Mouse (Mus musculus) hindbrain, embryonic 10.5 days (tissue): ENCODE data around the gene Rpa2. TPM values are rescaled to one million over a fixed set of nuclear protein-coding genes. Genes with fewer than 3 reads are reported as not detected.
A peak's percentile ranks its signal among the peaks of the same experiment; 100 is the strongest.
"Not testable (repeated sequence)": the region's sequence is repeated elsewhere in the genome, so short reads cannot be mapped to it uniquely, and the experiment has no call there.

Source experiments
- DNase-seq: peaks from one replicate; pipeline ENCODE4 v3.0.0-alpha.2; 2017; ENCODE audit warnings: low spot score
- H3K27ac ChIP-seq: fragments of 300-500 bp; sonication (generic); 2 replicates; pipeline ENCODE4 v1.5.1; 2016; ENCODE audit warnings: mild to moderate bottlenecking, moderate library complexity
- H3K27me3 ChIP-seq: fragments of 300-500 bp; sonication (generic); 2 replicates; pipeline ENCODE4 v1.6.1; 2016; ENCODE audit warnings: mild to moderate bottlenecking; ENCODE audit not compliant: poor library complexity, insufficient read depth, severe bottlenecking
- H3K36me3 ChIP-seq: fragments of 300-500 bp; sonication (generic); 2 replicates; pipeline ENCODE4 v1.6.1; 2016; ENCODE audit warnings: mild to moderate bottlenecking, moderate library complexity
- H3K4me1 ChIP-seq: fragments of 300-500 bp; sonication (generic); replicated peaks from 2 replicates; pipeline ENCODE4 v1.6.1; 2016; ENCODE audit warnings: mild to moderate bottlenecking
- H3K4me3 ChIP-seq: fragments of 300-500 bp; sonication (generic); 2 replicates; pipeline ENCODE4 v1.5.1; 2016; ENCODE audit warnings: mild to moderate bottlenecking, moderate library complexity
- H3K9me3 ChIP-seq: fragments of 300-500 bp; sonication (generic); 2 replicates; pipeline ENCODE4 v1.6.1; 2016; ENCODE audit warnings: mild to moderate bottlenecking, moderate library complexity
- WGBS: fragments of 180-500 bp; shearing (Covaris S2); methylation state at CpG from one replicate; pipeline ENCODE4 v1.1.7; 2016; 5-methylcytosine and 5-hydroxymethylcytosine counted together
- polyA plus RNA-seq: library from polyadenylated mRNA; unstranded; fragments of >200 nt; fragmentation: Nextera tagmentation; extraction: Ambion mirVana; gene quantifications from 2 replicates; pipeline ENCODE4 v1.2.1, GENCODE M21; 2016

Gene Rpa2
- polyA plus RNA-seq, 1 experiment from 2014 or later = 147 TPM

GRCm38 (mm10) chr4:132778562-132779201 lies 10.6 kb downstream of the Rpa2 start:
- DNase-seq = no peak
- no peaks in the 10 kb centered on the region for H3K4me1 ChIP-seq
- H3K9me3 ChIP-seq = no peaks in the 10 kb centered on the region
- H3K27me3 ChIP-seq = no peaks in the 10 kb centered on the region
- H3K4me3 ChIP-seq = no peak overlapping the region
- peaks cover 71% of the 10 kb centered on the region for H3K36me3 ChIP-seq
- WGBS = 97% methylated on average over 6 of the region's 6 CpGs
- H3K27ac ChIP-seq = no peak overlapping the region

- H3K27ac ChIP-seq = no peak overlapping the region
- no peak for DNase-seq
- 0 out of 2 replicates have a peak, but pooled peaks cover 2% of the 10 kb centered on the region for H3K4me1 ChIP-seq
- H3K27me3 ChIP-seq = no peaks in the 10 kb centered on the region
- H3K4me3 ChIP-seq = no peak overlapping the region
- WGBS = 93% methylated on average over 4 of the region's 4 CpGs
- no peaks in the 10 kb centered on the region for H3K9me3 ChIP-seq
- H3K36me3 ChIP-seq = peaks cover 55% of the 10 kb centered on the region
Observed at GRCm38 (mm10) chr4:132780288-132780687, 12.2 kb downstream of the Rpa2 start.

- Histone ChIP-seq H3K9me3 (no peaks in the 10 kb centered on the region), H3K36me3 (peaks cover 20% of the 10 kb centered on the region), H3K27ac (no peak overlapping the region), H3K4me3 (no peak overlapping the region), H3K27me3 (no peaks in the 10 kb centered on the region), H3K4me1 (0 out of 2 replicates have a peak, but pooled peaks cover 3% of the 10 kb centered on the region)
- WGBS = 96% methylated on average over 2 of the region's 2 CpGs
- no peak for DNase-seq
Observed at GRCm38 (mm10) chr4:132783732-132784131, 15.6 kb downstream of the Rpa2 start.

- Histone ChIP-seq H3K9me3 (no peaks in the 10 kb centered on the region), H3K36me3 (peaks cover 5% of the 10 kb centered on the region; the same call in 1 of the 2 replicates), H3K4me3 (no peak overlapping the region), H3K4me1 (0 out of 2 replicates have a peak, but pooled peaks cover 3% of the 10 kb centered on the region), H3K27me3 (no peaks in the 10 kb centered on the region), H3K27ac (no peak overlapping the region)
- WGBS = 93% methylated on average over 13 of the region's 13 CpGs
- DNase-seq = no peak
Observed at GRCm38 (mm10) chr4:132785228-132785627, 17.1 kb downstream of the Rpa2 start.

- DNase-seq = no peak
- H3K9me3 ChIP-seq = no peaks in the 10 kb centered on the region
- WGBS = 91% methylated on average over 8 of the region's 8 CpGs
Observed at GRCm38 (mm10) chr4:132789731-132790130, 21.6 kb downstream of the Rpa2 start.

GRCm38 (mm10) chr4:132793322-132794004 lies 25.3 kb downstream of the Rpa2 start:
- 88% methylated on average over 9 of the region's 9 CpGs for WGBS
- H3K4me3 ChIP-seq, H3K36me3 ChIP-seq, H3K9me3 ChIP-seq, H3K27ac ChIP-seq, DNase-seq: not testable (repeated sequence)
- Histone ChIP-seq H3K4me1 (peaks cover 25% of the 10 kb centered on the region), H3K27me3 (peaks cover 36% of the 10 kb centered on the region)

More at GRCm38 (mm10) chr4:132789731-132790130, 21.6 kb downstream of the Rpa2 start:
- no peak overlapping the region for H3K4me3 ChIP-seq
- H3K36me3 ChIP-seq = no peaks in the 10 kb centered on the region
- H3K27me3 ChIP-seq = peaks cover 7% of the 10 kb centered on the region
- no peak overlapping the region for H3K27ac ChIP-seq
- peaks cover 14% of the 10 kb centered on the region for H3K4me1 ChIP-seq

GRCm38 (mm10) chr4:132794028-132794427 lies 25.9 kb downstream of the Rpa2 start:
- 62% methylated on average over 9 of the region's 9 CpGs for WGBS
- no peak overlapping the region for H3K4me3 ChIP-seq

GRCm38 (mm10) chr4:132794760-132795159 lies 26.6 kb downstream of the Rpa2 start:
- 71% methylated on average over 8 of the region's 8 CpGs for WGBS
- Histone ChIP-seq H3K27me3 (peaks cover 36% of the 10 kb centered on the region), H3K4me3 (no peak overlapping the region), H3K9me3 (no peaks in the 10 kb centered on the region), H3K4me1 (peaks cover 25% of the 10 kb centered on the region), H3K27ac (no peak overlapping the region), H3K36me3 (no peaks in the 10 kb centered on the region)
- DNase-seq = no peak

More at GRCm38 (mm10) chr4:132794028-132794427, 25.9 kb downstream of the Rpa2 start:
- H3K27me3 ChIP-seq = peaks cover 36% of the 10 kb centered on the region
- H3K9me3 ChIP-seq = no peaks in the 10 kb centered on the region
- no peak for DNase-seq
- H3K27ac ChIP-seq = no peak overlapping the region
- no peaks in the 10 kb centered on the region for H3K36me3 ChIP-seq
- H3K4me1 ChIP-seq = peaks cover 25% of the 10 kb centered on the region

DNA sequence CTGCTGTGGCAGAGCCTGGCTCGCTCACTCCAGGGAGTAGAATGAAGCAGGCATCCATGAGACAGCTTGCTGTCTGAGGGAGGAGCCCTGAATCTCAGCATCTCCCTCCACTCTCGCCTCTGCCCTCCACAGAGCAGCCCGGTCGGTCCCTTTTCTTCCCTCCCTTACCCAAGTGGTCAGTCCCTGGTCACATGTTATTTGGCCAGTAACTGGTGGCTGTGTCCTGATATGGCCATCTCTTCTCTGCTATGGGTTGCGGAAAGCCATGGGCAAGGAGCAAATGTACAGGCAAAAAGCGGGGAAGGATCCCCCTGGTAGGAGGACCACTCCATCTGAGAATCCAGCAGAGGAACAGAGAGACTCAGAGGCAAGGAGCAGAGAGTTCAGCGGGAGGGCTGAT lies 27.0 kb downstream of the Rpa2 start:
- Histone ChIP-seq H3K9me3 (no peaks in the 10 kb centered on the region), H3K36me3 (no peaks in the 10 kb centered on the region), H3K4me1 (peaks cover 25% of the 10 kb centered on the region), H3K4me3 (no peak overlapping the region), H3K27ac (no peak overlapping the region), H3K27me3 (peaks cover 36% of the 10 kb centered on the region)
- no peak for DNase-seq
- 60% methylated on average over 7 of the region's 7 CpGs for WGBS

DNA sequence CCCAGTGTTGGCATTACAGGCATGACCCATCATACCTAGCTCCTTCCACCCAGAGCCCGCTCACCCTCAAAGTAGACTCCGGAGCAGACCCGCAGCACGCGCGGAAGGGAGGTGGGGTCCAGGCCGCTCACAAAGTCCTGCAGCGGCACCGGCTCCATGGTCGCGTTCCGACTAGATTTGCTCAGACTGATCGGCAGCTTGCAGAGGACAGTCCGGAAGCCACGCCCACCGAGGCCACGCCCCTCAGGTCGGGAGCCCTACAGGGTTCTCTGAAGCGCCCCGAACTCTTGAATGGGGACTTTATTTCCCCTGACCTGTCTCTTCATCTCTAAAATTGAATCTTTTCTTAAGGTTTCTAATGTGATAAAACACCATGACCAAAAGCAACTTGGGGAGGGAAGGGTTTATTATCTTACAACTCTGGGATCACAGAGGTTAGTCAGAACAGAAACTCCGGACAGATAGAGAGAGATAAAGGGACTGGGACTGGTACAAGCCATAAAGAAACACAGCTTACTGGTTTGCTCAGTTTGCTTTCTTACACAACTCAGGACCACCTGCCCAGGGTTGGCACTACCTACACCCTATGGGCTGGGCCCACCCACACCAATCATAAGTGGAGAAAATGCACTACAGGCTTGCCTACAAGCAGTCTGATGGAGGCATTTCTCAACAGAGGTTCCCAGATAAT lies 28.2 kb downstream of the Rpa2 start, which contains the start of gene Themis2:
Gene Themis2 (minus strand): TSS at position 192 of the 691 bp plus-strand sequence.
- Histone ChIP-seq H3K4me3 (peak within 1 kb of the TSS; percentile 47), H3K4me1 (peaks cover 25% of the 10 kb centered on the region), H3K27ac (peak within 1 kb of the TSS; percentile 1; the same call in 1 of the 2 replicates), H3K27me3 (peaks cover 36% of the 10 kb centered on the region), H3K9me3 (no peaks in the 10 kb centered on the region), H3K36me3 (no peaks in the 10 kb centered on the region)
- DNase-seq = peak; percentile 71
- WGBS = 2% methylated on average over 21 of the region's 21 CpGs

GRCm38 (mm10) chr4:132797461-132797860 lies 29.3 kb downstream of the Rpa2 start:
- H3K9me3 ChIP-seq = no peaks in the 10 kb centered on the region
- 92% methylated on average over 1 of the region's 1 CpGs for WGBS
- no peak for DNase-seq

GRCm38 (mm10) chr4:132798028-132798427 lies 29.9 kb downstream of the Rpa2 start:
- no peak for DNase-seq
- Histone ChIP-seq H3K27me3 (peaks cover 36% of the 10 kb centered on the region), H3K4me1 (peaks cover 27% of the 10 kb centered on the region), H3K9me3 (no peaks in the 10 kb centered on the region), H3K27ac (no peak overlapping the region), H3K4me3 (no peak overlapping the region), H3K36me3 (no peaks in the 10 kb centered on the region)
- 72% methylated on average over 4 of the region's 4 CpGs for WGBS

More at GRCm38 (mm10) chr4:132797461-132797860, 29.3 kb downstream of the Rpa2 start:
- Histone ChIP-seq H3K4me3 (no peak overlapping the region), H3K27ac (no peak overlapping the region), H3K27me3 (peaks cover 36% of the 10 kb centered on the region), H3K36me3 (no peaks in the 10 kb centered on the region), H3K4me1 (peaks cover 27% of the 10 kb centered on the region)
